Mouse (Mus musculus) neural tube, embryonic 12.5 days (tissue): ENCODE results near the gene Ptger1. TPM values are rescaled to one million over a fixed set of nuclear protein-coding genes. Genes with fewer than 3 reads are reported as not detected.

Experiments
- polyA plus RNA-seq: library from polyadenylated mRNA; unstranded; fragments of >200 nt; fragmentation: Nextera tagmentation; extraction: Ambion mirVana; gene quantifications from 2 replicates; pipeline ENCODE4 v1.2.1, GENCODE M21; 2016

Gene Ptger1
- polyA plus RNA-seq, 1 experiment from 2014 or later: 0.66 TPM

Other genes starting within 250 kb of the Ptger1 start
- 171 and 176 TPM in 2 replicates for gene Scoc, start 208.3 kb upstream of the Ptger1 start, polyA plus RNA-seq
- gene Olfr370, start 130.9 kb upstream of the Ptger1 start, polyA plus RNA-seq: not detected in 2 replicates
- gene Ndufb7, start 100.0 kb upstream of the Ptger1 start, polyA plus RNA-seq: 343 and 361 TPM in 2 replicates
- gene Tecr, start 58.7 kb upstream of the Ptger1 start, polyA plus RNA-seq: 760 and 802 TPM in 2 replicates
- gene Dnajb1, start 58.5 kb upstream of the Ptger1 start, polyA plus RNA-seq: 60.2 and 63.0 TPM in 2 replicates
- 182 and 186 TPM in 2 replicates for gene Gipc1, start 14.0 kb upstream of the Ptger1 start, polyA plus RNA-seq
- gene Pkn1, start 32.5 kb downstream of the Ptger1 start, polyA plus RNA-seq: 30.0 and 32.1 TPM in 2 replicates
- 141 and 142 TPM in 2 replicates for gene Ddx39, start 48.5 kb downstream of the Ptger1 start, polyA plus RNA-seq
- 14.2 and 15.7 TPM in 2 replicates for gene Adgre5, start 74.6 kb downstream of the Ptger1 start, polyA plus RNA-seq
- gene Adgrl1, start 233.4 kb downstream of the Ptger1 start, polyA plus RNA-seq: 34.8 and 37.0 TPM in 2 replicates